Mouse (Mus musculus) stomach, postnatal 0 days (tissue): ENCODE measurements at regions not wholly inside any gene's neighbourhood (a gene's known extent, or its start where the extent isn't known, plus 50 kb on each side); places are given as distances from the start of the nearest gene placed in this dataset.

Source experiments
- CTCF ChIP-seq: IDR thresholded peaks from 2 replicates; pipeline ENCODE4 v1.5.1; 2016; ENCODE audit warnings: antibody characterized with exemption, low read depth, mild to moderate bottlenecking, moderate library complexity
- EP300 ChIP-seq: optimal IDR thresholded peaks from 2 replicates; pipeline ENCODE3; 2016; ENCODE audit warnings: antibody characterized with exemption

- TF ChIP-seq CTCF (no peak), EP300 (no peak)
Observed at GRCm38 (mm10) chr13:83872887-83873286, 349.2 kb upstream of the Tmem161b start.
